Mouse (Mus musculus) neutrophil, adult 59 days (primary cell): ENCODE data around the gene Rpl19. TPM values are rescaled to one million over a fixed set of nuclear protein-coding genes. Genes with fewer than 3 reads are reported as not detected.

Source experiments
- total RNA-seq, 2 experiments: library from RNA; stranded (reverse); gene quantifications; 1 replicate in 1 of 2; 2 replicates in 1 of 2; pipeline ENCODE4 v1.2.4; 2023

The Rpl19 gene
- 100 to 1,000 TPM; 640 to 693 TPM for total RNA-seq

GRCm38 (mm10) chr11:98026570-98027296 is at the start of gene Rpl19:
Gene Rpl19, plus strand, starts transcription at chr11:98026710.

DNA sequence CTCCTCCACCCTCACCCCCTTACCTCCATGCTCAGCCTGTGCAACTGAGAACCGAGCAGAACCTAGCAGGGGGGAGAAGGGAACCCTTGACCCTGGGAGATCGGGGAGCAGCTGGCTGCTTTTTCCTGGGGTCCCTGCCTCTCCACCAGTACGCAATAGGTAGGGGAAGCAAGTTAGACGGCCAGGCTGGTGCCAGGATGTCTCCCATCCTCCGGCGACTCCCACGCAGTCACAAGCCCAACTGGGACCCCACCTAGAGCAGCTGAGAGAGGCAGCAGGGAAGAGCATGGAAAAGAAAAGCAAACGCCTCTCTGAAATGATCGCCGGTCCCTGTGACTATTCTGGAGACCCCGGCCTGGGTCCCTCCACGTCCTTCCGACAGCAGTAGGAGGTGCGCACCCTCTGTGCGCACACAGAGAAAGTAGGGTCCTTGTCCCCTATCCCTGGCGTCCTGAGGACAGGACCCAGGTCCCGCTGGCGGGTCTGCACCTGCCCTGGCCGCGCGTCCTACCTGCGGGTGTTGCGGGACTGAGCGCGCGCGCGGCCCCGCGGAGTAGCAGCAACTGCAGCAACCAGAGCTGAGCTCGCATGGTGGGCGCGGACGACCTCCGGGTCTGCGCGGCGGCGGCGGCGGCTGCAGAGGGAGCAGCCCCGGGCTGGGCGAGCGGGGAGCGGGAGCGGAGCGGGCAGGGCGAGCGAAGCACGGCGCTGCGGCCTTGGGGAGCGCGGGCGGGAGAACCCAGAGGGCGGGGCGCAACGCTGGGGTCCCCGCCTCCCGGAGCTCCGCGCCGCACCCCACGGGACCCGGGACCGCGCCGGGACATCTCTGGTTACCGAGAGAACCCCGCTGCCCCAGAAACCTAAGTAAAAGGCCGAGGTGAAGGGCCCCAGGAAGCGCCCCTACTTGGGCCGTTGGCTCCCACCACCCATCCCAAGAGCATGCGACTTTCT is 40.5 kb upstream of the Rpl19 start, which contains the start of gene Plxdc1:
Gene Plxdc1, minus strand, starts transcription at position 718 of the 951 bp plus-strand sequence.

GRCm38 (mm10) chr11:97995564-97996288 is 30.8 kb upstream of the Rpl19 start, which contains the start of gene Arl5c:
Gene Arl5c, minus strand, starts transcription at chr11:97996181.

GRCm38 (mm10) chr11:98022555-98023371 is 3.7 kb upstream of the Rpl19 start, which contains the start of gene Cacnb1:
Gene Cacnb1, minus strand, starts transcription at chr11:98023034.

DNA sequence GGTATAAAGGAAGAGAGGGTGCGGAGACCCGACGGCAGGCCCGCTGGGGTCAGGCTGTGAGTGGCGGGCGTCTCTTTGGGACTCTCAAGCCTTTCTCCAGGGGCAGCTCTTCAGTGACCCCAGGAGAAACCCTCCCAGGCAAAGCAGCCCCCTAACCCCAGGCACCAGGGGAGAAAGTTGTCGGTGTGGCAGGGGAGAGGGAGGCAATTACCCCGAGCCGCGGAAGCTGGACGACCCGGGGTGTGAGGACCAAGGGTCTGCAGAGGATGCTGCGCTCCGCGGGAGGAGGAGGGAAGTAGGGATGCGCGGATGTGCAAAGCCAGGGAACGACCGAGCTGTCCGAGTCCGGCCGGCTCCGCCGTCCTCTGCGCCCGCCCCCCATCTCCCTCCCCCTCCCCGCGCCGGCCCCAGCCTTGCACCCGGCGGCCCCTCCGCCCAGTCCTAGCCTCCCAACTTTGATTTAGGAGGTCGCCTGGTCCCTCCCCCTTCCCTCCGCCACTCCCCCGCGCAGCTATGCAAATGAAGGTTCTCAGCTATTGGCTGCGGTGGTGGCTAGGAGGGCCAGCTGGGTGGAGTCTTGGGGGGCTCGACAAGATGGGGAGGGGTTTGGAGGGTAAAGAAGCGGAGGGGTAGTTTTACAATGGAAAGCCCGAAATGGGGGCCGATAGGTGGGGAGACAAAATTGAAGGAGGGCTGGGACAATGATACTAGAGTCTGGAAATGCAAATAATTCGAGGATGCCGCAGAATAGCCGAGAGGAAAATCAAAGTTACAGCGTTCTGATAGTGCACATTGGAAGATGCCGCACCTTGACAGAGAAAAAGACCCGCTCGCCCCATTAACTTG is 26.7 kb downstream of the Rpl19 start, which contains the start of gene Stac2:
Gene Stac2, minus strand, starts transcription at position 474 of the 846 bp plus-strand sequence.

Other genes starting within 250 kb of the Rpl19 start
- 100 to 1,000 TPM; 575 to 596 TPM for gene Rpl23, start 244.3 kb upstream of the Rpl19 start, total RNA-seq
- gene Lasp1, start 227.7 kb upstream of the Rpl19 start, total RNA-seq, result 100 to 1,000 TPM; 354 to 359 TPM
- gene B230217C12Rik, start 185.9 kb upstream of the Rpl19 start, total RNA-seq, result under 1 TPM; 0.68 to 0.89 TPM
- gene Fbxo47, start 142.6 kb upstream of the Rpl19 start, total RNA-seq, result not detected
- 10 to 100 TPM in 1 of 2 experiments, 1 to 10 TPM in 1; 6.9 to 14.2 TPM for gene Plxdc1, start 40.3 kb upstream of the Rpl19 start, total RNA-seq
- 10 to 100 TPM; 21.6 to 33.2 TPM for gene Arl5c, start 30.5 kb upstream of the Rpl19 start, total RNA-seq
- gene Cacnb1, start 3.7 kb upstream of the Rpl19 start, total RNA-seq, result 1 to 10 TPM; 1.3 to 2.2 TPM
- under 1 TPM; 0.29 to 0.62 TPM for gene Stac2, start 26.8 kb downstream of the Rpl19 start, total RNA-seq
- 10 to 100 TPM; 27.0 to 29.8 TPM for gene Fbxl20, start 123.7 kb downstream of the Rpl19 start, total RNA-seq
- gene Med1, start 166.6 kb downstream of the Rpl19 start, total RNA-seq, result 10 to 100 TPM; 33.9 to 36.0 TPM
- 10 to 100 TPM; 75.2 to 76.4 TPM for gene Cdk12, start 176.3 kb downstream of the Rpl19 start, total RNA-seq